Mouse (Mus musculus): ENCODE measurements at regions not wholly inside any gene's neighbourhood (a gene's known extent, or its start where the extent isn't known, plus 50 kb on each side); places are given as distances from the start of the nearest gene placed in this dataset.

GRCm38 (mm10) chr1:43344001-43344400 lies 100.4 kb upstream of the Nck2 start:
- Histone ChIP-seq H3K9me3 (ENCODE audit: control insufficient read depth, insufficient read depth, low read depth, low read length) (no peaks in the 10 kb centered on the region), H3K4me3 (ENCODE audit: insufficient read depth in 1 of 2, low read depth in 1 of 2, low read length in 2 of 2, poor library complexity in 1 of 2, severe bottlenecking in 1 of 2) (no peak overlapping the region), H3K4me1 (ENCODE audit: control insufficient read depth in 2 of 2, insufficient read depth in 2 of 2, low read length in 2 of 2, poor library complexity in 1 of 2) (no peaks in the 10 kb centered on the region), H3K9ac (ENCODE audit: insufficient read depth, low read depth, low read length, poor library complexity, severe bottlenecking) (no peak overlapping the region), H3K36me3 (ENCODE audit: control insufficient read depth, insufficient read depth, low read length, poor library complexity, severe bottlenecking) (no peaks in the 10 kb centered on the region), H3K27ac (ENCODE audit: insufficient read depth, low read depth, low read length, poor library complexity, severe bottlenecking) (no peak overlapping the region)
- TF ChIP-seq ZNF384 (IDR thresholded peaks at IDR 0.05; ENCODE audit: low read depth, low read length) (no peak), ZC3H11A (IDR thresholded peaks at IDR 0.05; ENCODE audit: borderline replicate concordance, low read depth, low read length) (no peak), MAFK (IDR thresholded peaks at IDR 0.05; ENCODE audit: insufficient read depth, low read depth, low read length) (no peak), HCFC1 (IDR thresholded peaks at IDR 0.05; ENCODE audit: borderline replicate concordance, insufficient read depth, low read length) (no peak), CHD2 (IDR thresholded peaks at IDR 0.05; ENCODE audit: low read depth, low read length) (no peak)
- DNase-seq (ENCODE audit: low read depth, low spot score) = no peak
- in situ Hi-C loops (cut with MboI; ENCODE audit: low sequenced_read_pairs in 2 of 2, unreplicated experiment in 2 of 2) = no loop called here

GRCm38 (mm10) chr1:43347152-43347551 lies 97.2 kb upstream of the Nck2 start:
- no peaks in the 10 kb centered on the region for H3K9me3 ChIP-seq (ENCODE audit: control insufficient read depth, insufficient read depth, low read depth, low read length)

GRCm38 (mm10) chr1:43349966-43350365 lies 94.4 kb upstream of the Nck2 start:
- no peak for DNase-seq (ENCODE audit: low read depth, low spot score)
- Histone ChIP-seq H3K36me3 (ENCODE audit: control insufficient read depth, insufficient read depth, low read length, poor library complexity, severe bottlenecking) (no peaks in the 10 kb centered on the region), H3K9ac (ENCODE audit: insufficient read depth, low read depth, low read length, poor library complexity, severe bottlenecking) (no peak overlapping the region), H3K4me3 (ENCODE audit: insufficient read depth in 1 of 2, low read depth in 1 of 2, low read length in 2 of 2, poor library complexity in 1 of 2, severe bottlenecking in 1 of 2) (no peak overlapping the region), H3K4me1 (ENCODE audit: control insufficient read depth in 2 of 2, insufficient read depth in 2 of 2, low read length in 2 of 2, poor library complexity in 1 of 2) (no peaks in the 10 kb centered on the region), H3K27ac (ENCODE audit: insufficient read depth, low read depth, low read length, poor library complexity, severe bottlenecking) (no peak overlapping the region), H3K9me3 (ENCODE audit: control insufficient read depth, insufficient read depth, low read depth, low read length) (no peaks in the 10 kb centered on the region)
- TF ChIP-seq HCFC1 (IDR thresholded peaks at IDR 0.05; ENCODE audit: borderline replicate concordance, insufficient read depth, low read length) (no peak), ZC3H11A (IDR thresholded peaks at IDR 0.05; ENCODE audit: borderline replicate concordance, low read depth, low read length) (no peak), ZNF384 (IDR thresholded peaks at IDR 0.05; ENCODE audit: low read depth, low read length) (no peak)
- in situ Hi-C loops (cut with MboI; ENCODE audit: low sequenced_read_pairs in 2 of 2, unreplicated experiment in 2 of 2) = no loop called here

More at GRCm38 (mm10) chr1:43347152-43347551, 97.2 kb upstream of the Nck2 start:
- no peak overlapping the region for H3K4me3 ChIP-seq (ENCODE audit: insufficient read depth in 1 of 2, low read depth in 1 of 2, low read length in 2 of 2, poor library complexity in 1 of 2, severe bottlenecking in 1 of 2)
- no peak overlapping the region for H3K9ac ChIP-seq (ENCODE audit: insufficient read depth, low read depth, low read length, poor library complexity, severe bottlenecking)
- in situ Hi-C loops (cut with MboI; ENCODE audit: low sequenced_read_pairs in 2 of 2, unreplicated experiment in 2 of 2) = no loop called here
- TF ChIP-seq ZNF384 (IDR thresholded peaks at IDR 0.05; ENCODE audit: low read depth, low read length) (no peak), MAFK (IDR thresholded peaks at IDR 0.05; ENCODE audit: insufficient read depth, low read depth, low read length) (no peak), HCFC1 (IDR thresholded peaks at IDR 0.05; ENCODE audit: borderline replicate concordance, insufficient read depth, low read length) (no peak), CHD2 (IDR thresholded peaks at IDR 0.05; ENCODE audit: low read depth, low read length) (no peak), ZC3H11A (IDR thresholded peaks at IDR 0.05; ENCODE audit: borderline replicate concordance, low read depth, low read length) (no peak)
- H3K27ac ChIP-seq (ENCODE audit: insufficient read depth, low read depth, low read length, poor library complexity, severe bottlenecking) = no peak overlapping the region
- H3K4me1 ChIP-seq (ENCODE audit: control insufficient read depth in 2 of 2, insufficient read depth in 2 of 2, low read length in 2 of 2, poor library complexity in 1 of 2) = no peaks in the 10 kb centered on the region
- H3K36me3 ChIP-seq (ENCODE audit: control insufficient read depth, insufficient read depth, low read length, poor library complexity, severe bottlenecking) = no peaks in the 10 kb centered on the region
- no peak for DNase-seq (ENCODE audit: low read depth, low spot score)

DNA sequence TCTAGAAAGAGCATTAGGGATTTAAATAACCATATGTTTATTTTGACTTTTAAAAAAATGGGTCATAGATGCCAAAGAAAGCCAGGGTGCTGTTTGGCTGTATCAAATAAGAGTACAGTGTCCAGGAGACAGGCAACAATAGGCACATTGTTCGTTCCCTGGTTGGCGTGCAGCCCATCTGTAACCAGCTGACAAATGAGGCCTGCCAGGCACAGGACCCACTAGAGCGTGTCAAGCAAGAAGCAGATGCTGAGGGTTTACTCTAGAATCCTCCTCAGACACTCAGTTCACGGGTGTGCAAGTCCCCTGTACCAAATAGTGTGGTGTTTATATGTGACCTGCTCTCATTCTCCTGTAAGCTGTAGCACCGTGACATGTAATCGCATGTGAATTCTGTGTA lies 86.2 kb upstream of the Nck2 start:
- H3K9ac ChIP-seq (ENCODE audit: insufficient read depth, low read depth, low read length, poor library complexity, severe bottlenecking) = no peak overlapping the region
- in situ Hi-C loops (cut with MboI; ENCODE audit: low sequenced_read_pairs in 2 of 2, unreplicated experiment in 2 of 2) = no loop called here
- no peaks in the 10 kb centered on the region for H3K36me3 ChIP-seq (ENCODE audit: control insufficient read depth, insufficient read depth, low read length, poor library complexity, severe bottlenecking)
- no peaks in the 10 kb centered on the region for H3K4me1 ChIP-seq (ENCODE audit: control insufficient read depth in 2 of 2, insufficient read depth in 2 of 2, low read length in 2 of 2, poor library complexity in 1 of 2)
- H3K9me3 ChIP-seq (ENCODE audit: control insufficient read depth, insufficient read depth, low read depth, low read length) = 0 out of 2 replicates have a peak, but pooled peaks cover 3% of the 10 kb centered on the region
- no peak overlapping the region for H3K27ac ChIP-seq (ENCODE audit: insufficient read depth, low read depth, low read length, poor library complexity, severe bottlenecking)
- no peak overlapping the region for H3K4me3 ChIP-seq (ENCODE audit: insufficient read depth in 1 of 2, low read depth in 1 of 2, low read length in 2 of 2, poor library complexity in 1 of 2, severe bottlenecking in 1 of 2)
- DNase-seq (ENCODE audit: low read depth, low spot score) = no peak
- TF ChIP-seq ZNF384 (IDR thresholded peaks at IDR 0.05; ENCODE audit: low read depth, low read length) (no peak), MAFK (IDR thresholded peaks at IDR 0.05; ENCODE audit: insufficient read depth, low read depth, low read length) (no peak), ZC3H11A (IDR thresholded peaks at IDR 0.05; ENCODE audit: borderline replicate concordance, low read depth, low read length) (no peak), HCFC1 (IDR thresholded peaks at IDR 0.05; ENCODE audit: borderline replicate concordance, insufficient read depth, low read length) (no peak), CHD2 (IDR thresholded peaks at IDR 0.05; ENCODE audit: low read depth, low read length) (no peak)

- in situ Hi-C loops (cut with MboI; ENCODE audit: low sequenced_read_pairs in 2 of 2, unreplicated experiment in 2 of 2) = no loop called here
- DNase-seq (ENCODE audit: low read depth, low spot score) = no peak
- Histone ChIP-seq H3K9ac (ENCODE audit: insufficient read depth, low read depth, low read length, poor library complexity, severe bottlenecking) (no peak overlapping the region), H3K4me3 (ENCODE audit: insufficient read depth in 1 of 2, low read depth in 1 of 2, low read length in 2 of 2, poor library complexity in 1 of 2, severe bottlenecking in 1 of 2) (no peak overlapping the region), H3K36me3 (ENCODE audit: control insufficient read depth, insufficient read depth, low read length, poor library complexity, severe bottlenecking) (no peaks in the 10 kb centered on the region), H3K27ac (ENCODE audit: insufficient read depth, low read depth, low read length, poor library complexity, severe bottlenecking) (no peak overlapping the region), H3K9me3 (ENCODE audit: control insufficient read depth, insufficient read depth, low read depth, low read length) (0 out of 2 replicates have a peak, but pooled peaks cover 3% of the 10 kb centered on the region), H3K4me1 (ENCODE audit: control insufficient read depth in 2 of 2, insufficient read depth in 2 of 2, low read length in 2 of 2, poor library complexity in 1 of 2) (no peaks in the 10 kb centered on the region)
- TF ChIP-seq MAFK (IDR thresholded peaks at IDR 0.05; ENCODE audit: insufficient read depth, low read depth, low read length) (no peak), ZC3H11A (IDR thresholded peaks at IDR 0.05; ENCODE audit: borderline replicate concordance, low read depth, low read length) (no peak), CHD2 (IDR thresholded peaks at IDR 0.05; ENCODE audit: low read depth, low read length) (no peak), ZNF384 (IDR thresholded peaks at IDR 0.05; ENCODE audit: low read depth, low read length) (no peak), HCFC1 (IDR thresholded peaks at IDR 0.05; ENCODE audit: borderline replicate concordance, insufficient read depth, low read length) (no peak)
Observed at GRCm38 (mm10) chr1:43359662-43360061, 84.7 kb upstream of the Nck2 start.

Data from ES-E14 (cell line).